Mouse (Mus musculus) heart, postnatal 0 days (tissue): ENCODE data around the gene Cyp2w1. TPM values are rescaled to one million over a fixed set of nuclear protein-coding genes. Genes with fewer than 3 reads are reported as not detected.

ENCODE experiments used
- ATAC-seq: fragments of 200-750 bp; cut with Nextera tagmentation; 2 replicates; pipeline ENCODE4 v1.8.0; 2017; ENCODE audit warnings: low read depth, moderate number of reproducible peaks, moderate library complexity; ENCODE audit not compliant: insufficient read depth
- DNase-seq: peaks from one replicate; pipeline ENCODE4 v3.0.0-alpha.2; 2016; ENCODE audit warnings: low spot score
- H3K27ac ChIP-seq: fragments of 300-500 bp; sonication (generic); 2 replicates; pipeline ENCODE4 v1.5.1; 2014; ENCODE audit warnings: low read depth, mild to moderate bottlenecking
- H3K27me3 ChIP-seq: fragments of 300-500 bp; sonication (generic); 2 replicates; pipeline ENCODE4 v1.6.1; 2014; ENCODE audit warnings: low read length, mixed read lengths; ENCODE audit not compliant: control insufficient read depth, insufficient read depth
- H3K36me3 ChIP-seq: fragments of 300-500 bp; sonication (generic); replicated peaks from 2 replicates; pipeline ENCODE4 v1.6.1; 2014; ENCODE audit warnings: low read length, mixed read lengths; ENCODE audit not compliant: control insufficient read depth, insufficient read depth
- H3K4me1 ChIP-seq: fragments of 300-500 bp; sonication (generic); 2 replicates; pipeline ENCODE4 v1.6.1; 2014; ENCODE audit warnings: antibody characterized with exemption; ENCODE audit not compliant: control insufficient read depth, insufficient read depth
- H3K4me2 ChIP-seq: fragments of 300-500 bp; sonication (generic); 2 replicates; pipeline ENCODE4 v1.6.1; 2014; ENCODE audit warnings: low read depth, mild to moderate bottlenecking, low read length, moderate library complexity
- H3K4me3 ChIP-seq: fragments of 300-500 bp; sonication (generic); 2 replicates; pipeline ENCODE4 v1.5.1; 2014; ENCODE audit warnings: low read depth, low read length
- H3K9ac ChIP-seq: fragments of 300-500 bp; sonication (generic); replicated peaks from 2 replicates; pipeline ENCODE4 v1.6.1; 2014; ENCODE audit warnings: low read depth, low read length, mixed read lengths
- H3K9me3 ChIP-seq: fragments of 300-500 bp; sonication (generic); replicated peaks from 2 replicates; pipeline ENCODE4 v1.6.1; 2016; ENCODE audit warnings: low read length; ENCODE audit not compliant: control insufficient read depth
- CTCF ChIP-seq: IDR thresholded peaks from 2 replicates; pipeline ENCODE4 v1.5.1; 2016; ENCODE audit warnings: antibody characterized with exemption, control low read depth, low read depth
- EP300 ChIP-seq: IDR thresholded peaks from 2 replicates; pipeline ENCODE4 v1.6.1; 2016; ENCODE audit warnings: antibody characterized with exemption, low read depth
- WGBS: fragments of 180-500 bp; shearing (Covaris S2); extraction: QIAGEN DNeasy Blood & Tissue Kit; methylation state at CpG from one replicate; pipeline ENCODE4 v1.1.7; 2014; 5-methylcytosine and 5-hydroxymethylcytosine counted together
- polyA plus RNA-seq: library from polyadenylated mRNA; unstranded; fragments of >200 nt; fragmentation: Nextera tagmentation; extraction: Ambion mirVana; gene quantifications from 2 replicates; pipeline ENCODE4 v1.2.1, GENCODE M21; 2015
- total RNA-seq: library from RNA; depleted of rRNA; stranded (reverse); fragments of >200 nt; gene quantifications from 2 replicates; pipeline ENCODE4 v1.2.3, GENCODE M21; 2014; ENCODE audit warnings: low replicate concordance

Cyp2w1 gene
- total and polyA plus RNA-seq, 2 experiments from 2014 or later, result not detected

- 78% methylated on average over 5 of the region's 5 CpGs for WGBS
- no peak for TF ChIP-seq CTCF
- TF ChIP-seq EP300, result no peak
- Histone ChIP-seq H3K9ac (no peak overlapping the region), H3K9me3 (no peaks in the 10 kb centered on the region), H3K4me2 (no peak overlapping the region), H3K36me3 (no peaks in the 10 kb centered on the region), H3K4me1 (0 out of 2 replicates have a peak, but pooled peaks cover under 1% of the 10 kb centered on the region), H3K27ac (no peak overlapping the region), H3K4me3 (no peak overlapping the region), H3K27me3 (no peaks in the 10 kb centered on the region)
- DNase-seq, result no peak
- no peak for ATAC-seq
Observed at GRCm38 (mm10) chr5:139359244-139359643, 6.8 kb downstream of the Cyp2w1 start.

- ATAC-seq (no peak), DNase-seq (no peak)
- WGBS, result 57% methylated on average over 7 of the region's 7 CpGs
- Histone ChIP-seq H3K4me3 (no peak overlapping the region), H3K27ac (no peak overlapping the region; the same call in 1 of the 2 replicates), H3K27me3 (no peaks in the 10 kb centered on the region), H3K36me3 (no peaks in the 10 kb centered on the region), H3K9me3 (no peaks in the 10 kb centered on the region), H3K4me1 (0 out of 2 replicates have a peak, but pooled peaks cover 6% of the 10 kb centered on the region), H3K4me2 (no peak overlapping the region), H3K9ac (no peak overlapping the region)
- TF ChIP-seq CTCF, result no peak
- TF ChIP-seq EP300, result no peak
Observed at GRCm38 (mm10) chr5:139363858-139364257, 11.4 kb downstream of the Cyp2w1 start.

- Histone ChIP-seq H3K9me3 (no peaks in the 10 kb centered on the region), H3K4me1 (0 out of 2 replicates have a peak, but pooled peaks cover 6% of the 10 kb centered on the region), H3K4me2 (no peak overlapping the region), H3K36me3 (no peaks in the 10 kb centered on the region), H3K4me3 (no peak overlapping the region), H3K27ac (peak overlapping the region; percentile 70), H3K27me3 (no peaks in the 10 kb centered on the region), H3K9ac (no peak overlapping the region)
- TF ChIP-seq CTCF (peak; percentile 99), EP300 (peak; percentile 63)
- ATAC-seq (peak; percentile 66), DNase-seq (peak; percentile 75)
- WGBS, result 36% methylated on average over 12 of the region's 12 CpGs
Observed at GRCm38 (mm10) chr5:139364260-139364910, 12.0 kb downstream of the Cyp2w1 start.

GRCm38 (mm10) chr5:139364911-139365571, 12.6 kb downstream of the Cyp2w1 start:
- H3K27me3 ChIP-seq, result no peaks in the 10 kb centered on the region
- H3K4me1 ChIP-seq, result 0 out of 2 replicates have a peak, but pooled peaks cover 6% of the 10 kb centered on the region
- no peak for DNase-seq
- TF ChIP-seq CTCF (no peak), EP300 (no peak)
- 48% methylated on average over 5 of the region's 5 CpGs for WGBS
- H3K4me2 ChIP-seq, result no peak overlapping the region
- no peak overlapping the region for H3K4me3 ChIP-seq
- H3K9ac ChIP-seq, result no peak overlapping the region
- H3K9me3 ChIP-seq, result no peaks in the 10 kb centered on the region
- no peaks in the 10 kb centered on the region for H3K36me3 ChIP-seq
- H3K27ac ChIP-seq, result peak overlapping the region; percentile 70
- peak; percentile 3; the same call in 1 of the 2 replicates for ATAC-seq

- Histone ChIP-seq H3K36me3 (no peaks in the 10 kb centered on the region), H3K9me3 (no peaks in the 10 kb centered on the region), H3K4me3 (no peak overlapping the region), H3K27me3 (no peaks in the 10 kb centered on the region), H3K9ac (no peak overlapping the region), H3K27ac (no peak overlapping the region), H3K4me1 (peaks cover 8% of the 10 kb centered on the region), H3K4me2 (no peak overlapping the region)
- DNase-seq, result no peak
- no peak for ATAC-seq
- TF ChIP-seq EP300 (no peak), CTCF (no peak)
- WGBS, result 72% methylated on average over 1 of the region's 1 CpGs
Observed at GRCm38 (mm10) chr5:139365827-139366226, 13.4 kb downstream of the Cyp2w1 start.

GRCm38 (mm10) chr5:139366484-139366883, 14.1 kb downstream of the Cyp2w1 start:
- 78% methylated on average over 11 of the region's 11 CpGs for WGBS
- no peak overlapping the region for H3K27ac ChIP-seq
- peaks cover 15% of the 10 kb centered on the region for H3K4me1 ChIP-seq
- H3K36me3 ChIP-seq, result no peaks in the 10 kb centered on the region
- H3K27me3 ChIP-seq, result no peaks in the 10 kb centered on the region
- TF ChIP-seq CTCF (no peak), EP300 (no peak)
- H3K4me2 ChIP-seq, result no peak overlapping the region
- DNase-seq (no peak), ATAC-seq (no peak)
- H3K9ac ChIP-seq, result no peak overlapping the region
- no peaks in the 10 kb centered on the region for H3K9me3 ChIP-seq
- no peak overlapping the region for H3K4me3 ChIP-seq
